Mouse (Mus musculus) heart, adult 11 months (tissue): Measurements from ENCODE around the gene Ccdc88a.
"Not testable (repeated sequence)": the region's sequence is repeated elsewhere in the genome, so short reads cannot be mapped to it uniquely, and the experiment has no call there.

ENCODE experiments used
- DNase-seq: peaks from one replicate; pipeline ENCODE4 v3.0.0; 2022

Ccdc88a gene

DNA sequence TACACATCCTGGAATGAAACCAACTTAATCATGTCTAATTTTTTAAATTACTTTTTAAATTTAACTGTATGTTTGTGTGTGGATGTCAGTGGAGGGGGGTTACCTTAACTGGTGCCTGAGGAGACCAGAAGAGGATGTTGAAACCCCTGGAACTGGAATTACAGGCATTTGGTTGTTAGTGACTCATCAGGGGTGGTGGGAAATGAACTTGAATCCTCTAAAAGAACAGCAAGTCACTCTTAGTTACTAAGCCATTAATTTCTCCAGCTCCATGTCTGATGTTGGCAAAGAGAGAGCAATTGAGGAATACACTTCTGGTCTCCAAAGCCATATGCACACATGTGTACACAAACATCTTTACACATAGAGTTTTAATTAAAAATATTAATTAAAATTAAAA is 101.2 kb downstream of the Ccdc88a start:
- no peak for DNase-seq

DNA sequence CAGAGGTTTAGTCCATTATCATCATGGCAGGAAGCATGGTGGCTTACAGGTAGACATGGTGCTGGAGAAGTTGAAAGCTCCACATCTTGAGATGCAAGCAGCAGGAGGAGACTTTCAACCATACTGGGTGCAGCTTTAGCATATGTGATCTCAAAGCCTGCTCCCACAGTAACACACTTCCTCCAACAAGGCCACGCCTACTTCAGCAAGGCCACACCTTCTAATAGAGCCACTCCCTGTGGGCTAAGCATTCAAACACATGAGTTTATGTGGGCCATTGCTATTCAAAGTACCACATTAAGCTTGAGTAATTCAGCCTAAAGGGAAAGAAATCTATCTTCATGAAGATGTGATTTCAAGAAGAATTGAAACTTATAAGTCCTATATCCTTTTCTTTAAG is 119.7 kb downstream of the Ccdc88a start:
- no peak for DNase-seq

DNA sequence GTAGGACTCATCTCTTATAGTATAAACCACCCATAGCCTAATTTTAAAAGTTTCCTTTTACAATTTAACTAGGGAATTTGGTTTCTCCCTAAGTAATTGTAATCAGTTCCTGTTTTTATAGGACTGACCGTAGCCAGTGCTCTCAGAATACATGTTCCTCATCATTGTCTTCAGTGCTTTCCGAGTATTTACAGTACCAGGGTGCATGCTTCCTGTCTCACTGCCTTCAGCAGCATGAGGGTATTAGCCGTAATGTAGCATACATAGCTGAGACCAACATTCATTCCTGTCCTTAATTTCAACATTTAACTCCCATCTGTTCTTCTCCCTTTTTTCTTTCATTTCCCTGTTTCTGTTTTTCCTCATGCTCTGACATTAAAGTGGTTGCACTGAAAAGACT is 123.5 kb downstream of the Ccdc88a start:
- DNase-seq, result no peak

DNA sequence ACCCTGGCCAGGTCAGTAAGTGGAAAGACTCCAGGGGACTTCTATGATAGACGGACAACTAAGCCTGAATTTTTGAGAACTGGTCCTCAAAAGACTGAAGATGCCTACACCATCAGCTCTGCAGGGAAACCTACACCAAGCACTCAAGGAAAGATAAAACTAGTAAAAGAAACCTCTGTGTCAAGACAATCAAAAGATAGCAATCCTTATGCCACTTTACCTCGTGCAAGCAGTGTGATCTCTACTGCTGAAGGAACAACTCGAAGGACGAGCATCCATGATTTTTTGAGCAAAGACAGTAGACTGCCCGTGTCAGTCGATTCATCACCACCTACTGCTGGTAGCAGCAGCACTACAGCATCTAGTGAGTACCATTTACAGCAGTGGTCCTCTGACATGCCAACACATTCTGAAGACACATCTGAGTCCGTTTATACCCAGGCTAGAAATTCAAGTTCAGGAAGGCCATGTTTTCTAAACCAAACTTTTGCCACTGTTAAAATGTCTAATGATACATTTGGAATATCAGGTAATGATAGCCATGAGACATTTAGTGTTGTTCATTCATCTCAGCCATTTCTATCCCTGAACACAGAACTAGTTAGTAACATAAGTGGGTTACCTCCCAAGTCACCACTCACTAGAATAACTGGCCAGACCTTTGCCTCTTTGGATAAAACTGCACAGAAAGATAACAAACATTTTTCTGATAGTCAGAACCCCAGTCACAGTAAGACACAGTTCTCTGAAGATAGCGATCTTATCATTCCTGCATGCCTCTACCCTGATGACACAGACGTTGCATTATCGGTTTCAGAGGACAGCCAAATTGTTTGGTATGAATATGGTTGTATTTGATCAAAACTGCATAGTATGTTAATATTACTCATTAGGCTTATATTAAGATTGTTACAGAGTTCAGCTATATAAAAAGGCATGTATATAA is 130.8 kb downstream of the Ccdc88a start:
- DNase-seq, result no peak

DNA sequence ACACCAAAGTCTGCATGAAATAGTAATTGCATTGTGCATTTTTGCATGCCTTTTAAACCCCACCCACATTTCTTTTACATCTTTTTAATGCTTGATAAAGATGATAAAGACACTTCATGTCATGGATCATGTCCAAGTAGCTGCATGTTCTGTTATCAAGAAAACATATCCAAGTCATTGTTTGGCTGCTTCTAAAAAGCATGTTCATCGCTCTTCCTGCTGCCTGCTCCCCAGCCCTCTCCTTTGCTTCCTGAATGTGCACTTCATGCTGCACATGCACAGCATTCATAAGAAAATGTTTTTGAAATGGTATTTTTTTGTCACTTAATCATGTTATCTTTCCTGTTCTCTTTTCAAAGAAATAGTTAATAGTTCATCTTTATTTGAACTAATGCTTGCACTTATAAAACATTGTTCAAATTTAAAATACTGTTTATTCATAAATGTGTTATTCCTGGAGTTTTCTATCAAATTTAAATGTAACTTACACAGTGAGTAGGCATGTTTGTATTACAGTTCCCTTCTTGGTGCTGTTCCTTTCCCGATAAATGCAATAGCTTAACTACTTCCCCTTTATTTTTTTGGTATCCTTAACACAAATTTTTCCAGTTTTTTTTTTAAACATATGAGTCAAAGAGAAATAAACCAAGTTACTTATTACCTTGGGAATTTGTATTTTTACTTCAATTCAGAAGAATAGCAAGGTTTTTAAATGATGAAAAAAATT is 131.6 kb downstream of the Ccdc88a start:
- DNase-seq, result no peak

DNA sequence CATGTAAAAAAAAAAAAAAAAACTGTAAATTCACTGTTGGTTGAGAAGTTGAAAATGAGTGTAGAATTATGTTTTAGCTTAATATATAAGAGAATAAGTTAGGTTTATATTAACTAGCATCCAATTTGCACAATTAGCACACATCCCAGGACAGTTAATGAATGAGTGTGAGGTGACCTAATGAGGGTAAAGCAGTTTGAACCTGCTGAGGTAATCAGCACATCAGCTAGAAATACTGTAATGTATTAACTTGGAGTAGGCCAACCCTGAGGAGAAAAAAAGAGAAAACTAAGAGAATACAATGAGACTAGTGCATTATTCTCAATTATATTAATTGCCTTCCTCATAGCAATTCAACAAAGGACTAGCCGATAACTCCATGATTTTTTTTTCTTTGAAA is 136.0 kb downstream of the Ccdc88a start:
- DNase-seq, result no peak

DNA sequence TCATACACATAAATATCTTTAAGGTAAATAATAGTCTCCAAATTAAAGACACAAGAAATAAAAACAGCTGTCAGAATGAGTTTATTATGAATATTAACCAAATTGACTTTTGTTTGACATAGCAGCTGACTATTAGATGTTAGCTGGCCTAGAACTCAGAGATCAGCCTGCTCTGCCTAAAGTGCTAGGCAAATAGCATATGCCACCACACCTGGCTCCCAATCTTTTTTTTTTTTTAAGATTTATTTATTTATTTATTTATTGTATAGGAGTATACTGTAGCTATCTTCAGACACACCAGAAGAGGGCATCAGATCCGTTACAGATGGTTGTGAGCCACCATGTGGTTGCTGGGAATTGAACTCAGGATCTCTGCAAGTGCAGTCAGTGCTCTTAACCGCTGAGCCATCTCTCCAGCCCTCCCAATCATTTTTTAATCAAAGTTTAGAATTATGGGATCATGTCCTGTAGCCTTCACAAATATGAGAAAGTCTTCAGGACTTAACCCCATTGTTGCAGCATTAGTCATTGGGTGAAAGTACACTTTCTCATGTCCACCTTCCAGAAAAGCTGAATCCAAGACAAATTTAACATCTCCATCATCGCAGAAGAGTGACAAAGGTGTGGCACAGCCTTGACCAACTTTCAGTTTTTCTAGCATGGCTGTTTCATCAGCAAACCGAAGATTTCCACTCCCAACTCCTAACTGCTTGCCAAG is 139.5 kb downstream of the Ccdc88a start:
- DNase-seq, result no peak

DNA sequence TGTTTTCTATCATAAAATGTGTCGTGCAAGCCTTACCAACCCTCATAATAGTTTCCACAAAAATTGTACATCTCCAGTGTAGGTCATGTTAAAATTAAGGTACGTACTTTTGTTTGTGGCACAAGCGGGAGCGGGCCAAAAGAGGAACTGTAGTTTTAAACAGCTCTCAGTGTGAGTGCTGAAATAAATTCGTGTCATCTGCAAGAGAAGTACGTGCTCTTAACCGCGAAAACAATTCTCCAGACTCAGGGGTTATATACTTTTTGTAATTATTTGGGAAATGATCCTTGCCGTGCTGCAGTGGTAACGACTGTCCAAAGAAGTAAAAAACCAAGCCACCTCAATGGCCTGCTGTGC is 140.8 kb downstream of the Ccdc88a start:
- DNase-seq, result no peak

DNA sequence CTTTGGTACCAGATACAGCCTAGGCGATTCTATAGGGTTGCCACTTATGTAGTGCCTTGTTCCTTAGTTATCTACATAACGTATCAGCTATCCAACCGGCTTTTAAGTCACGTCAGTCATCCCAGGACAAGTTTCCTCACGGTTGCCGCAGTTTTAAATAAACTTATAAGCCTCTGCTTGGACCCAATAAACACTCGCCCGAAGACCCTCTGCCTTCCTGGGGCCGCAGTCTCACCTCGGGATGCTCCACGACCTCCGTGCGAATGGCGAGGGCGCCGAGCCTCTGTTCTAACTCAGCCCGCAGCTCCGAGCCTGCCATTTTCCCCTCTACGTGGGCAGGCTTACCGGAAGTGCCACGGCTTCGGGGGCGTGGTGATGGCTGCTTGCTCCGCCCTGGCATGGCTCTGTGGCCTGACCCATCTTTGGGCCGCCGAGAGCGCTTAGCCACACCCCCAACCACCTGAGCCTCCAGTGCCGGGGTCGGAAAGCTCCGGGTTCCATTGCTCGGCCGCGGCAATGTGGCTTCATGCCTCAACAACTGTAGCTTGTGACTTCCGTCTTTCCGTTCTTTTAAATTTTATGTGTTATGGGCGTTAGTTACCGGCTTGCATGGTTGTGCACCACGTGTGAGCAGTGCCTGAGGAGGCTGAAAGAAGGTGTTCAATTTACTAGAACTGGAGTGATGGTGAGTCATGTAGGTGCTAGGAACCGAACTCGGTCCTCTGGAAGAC is 141.4 kb downstream of the Ccdc88a start, which contains the start of gene Prorsd1:
Gene Prorsd1, minus strand, starts transcription at position 352 of the 731 bp plus-strand sequence.
- DNase-seq, result peak; percentile 99

DNA sequence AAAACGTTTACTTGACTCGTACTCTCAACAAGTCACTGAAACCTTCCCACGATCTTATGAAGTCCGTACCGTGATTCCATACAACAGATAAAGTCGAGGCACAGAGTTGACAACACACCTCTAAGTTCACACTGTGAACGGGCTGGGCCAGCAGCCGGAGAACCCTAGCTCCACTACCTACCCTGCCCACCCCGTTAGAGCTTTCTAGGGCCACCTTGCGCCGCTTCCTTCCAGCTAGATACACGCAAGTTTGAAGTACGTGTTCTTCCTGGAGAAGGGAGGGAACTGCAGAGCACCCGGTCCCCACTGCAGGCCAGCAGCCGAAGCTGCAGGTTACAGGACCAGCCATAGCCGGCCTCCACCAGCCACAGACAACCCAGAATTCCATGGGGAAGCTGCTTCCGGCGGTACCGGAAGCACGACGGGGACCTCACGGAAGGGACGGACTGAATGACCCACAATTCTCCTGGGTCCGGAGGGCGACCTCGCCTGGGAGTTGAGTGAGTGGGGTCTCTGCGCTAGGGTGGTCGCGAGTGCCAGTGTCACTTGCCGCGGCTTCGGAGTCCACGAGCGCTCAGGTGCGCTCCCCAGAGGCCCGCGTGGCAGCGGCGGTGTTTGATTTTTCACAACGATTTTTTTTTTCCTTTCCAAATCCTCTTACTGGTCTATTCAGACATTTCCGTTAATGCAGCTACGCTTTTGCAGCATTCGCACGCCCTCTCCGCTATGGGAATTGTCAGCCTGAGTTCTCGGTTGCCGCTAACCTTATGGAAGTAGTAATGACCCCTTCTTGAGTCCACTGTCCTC is 152.7 kb downstream of the Ccdc88a start, which contains the start of gene Mtif2:
Gene Mtif2, plus strand, starts transcription at position 421 of the 807 bp plus-strand sequence.
- peak; percentile 99 for DNase-seq

DNA sequence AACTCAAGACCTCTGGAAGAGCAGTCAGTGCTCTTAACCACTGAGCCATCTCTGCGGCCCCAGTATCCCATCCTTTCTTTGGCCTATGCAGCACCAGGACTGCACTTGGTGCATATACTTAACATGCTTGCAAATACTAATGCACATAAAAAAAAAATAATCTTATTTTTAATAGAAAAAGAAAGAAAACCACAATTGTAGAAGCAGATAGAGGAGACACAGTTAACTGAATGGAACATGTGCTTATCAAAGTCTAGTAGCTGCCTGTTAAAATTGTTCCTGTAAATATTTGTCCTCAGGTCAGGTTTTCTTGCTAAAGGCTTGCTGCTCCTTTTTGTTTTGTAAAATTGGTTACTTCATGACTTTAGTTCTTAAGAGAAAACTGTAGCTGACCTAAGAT is 164.7 kb downstream of the Ccdc88a start:
- no peak for DNase-seq

DNA sequence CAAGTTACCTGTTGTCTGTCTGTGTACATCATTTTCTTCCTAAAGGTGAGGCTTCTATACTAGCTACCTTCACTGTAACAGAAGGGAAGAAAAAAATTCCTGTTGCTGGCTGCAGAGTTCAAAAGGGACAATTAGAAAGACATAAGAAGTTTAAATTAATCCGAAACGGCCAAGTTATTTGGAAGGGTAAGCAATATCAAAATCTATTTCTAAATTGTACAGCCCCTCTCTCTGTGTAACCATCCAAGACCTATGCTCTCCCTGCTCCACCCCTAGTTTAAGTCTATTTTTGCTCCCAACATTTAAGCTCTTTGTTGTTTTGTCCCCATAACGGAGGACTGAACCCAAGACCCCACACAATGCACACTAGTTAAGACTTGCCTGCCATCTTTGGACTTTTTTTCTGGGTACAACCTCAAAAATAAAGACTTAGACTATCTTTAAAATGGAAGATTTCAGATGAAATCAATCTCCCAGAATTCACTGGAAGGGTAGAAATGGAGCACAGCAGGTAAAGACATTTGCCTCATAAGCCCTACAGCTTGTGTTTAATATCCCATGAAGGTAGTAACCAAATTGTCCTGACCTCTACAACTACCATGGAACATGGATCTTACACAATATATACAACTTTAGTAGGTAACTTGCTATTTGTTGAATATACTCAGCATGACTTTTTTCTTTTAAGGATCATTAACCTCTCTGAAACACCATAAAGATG is 170.9 kb downstream of the Ccdc88a start:
- DNase-seq, result no peak

DNA sequence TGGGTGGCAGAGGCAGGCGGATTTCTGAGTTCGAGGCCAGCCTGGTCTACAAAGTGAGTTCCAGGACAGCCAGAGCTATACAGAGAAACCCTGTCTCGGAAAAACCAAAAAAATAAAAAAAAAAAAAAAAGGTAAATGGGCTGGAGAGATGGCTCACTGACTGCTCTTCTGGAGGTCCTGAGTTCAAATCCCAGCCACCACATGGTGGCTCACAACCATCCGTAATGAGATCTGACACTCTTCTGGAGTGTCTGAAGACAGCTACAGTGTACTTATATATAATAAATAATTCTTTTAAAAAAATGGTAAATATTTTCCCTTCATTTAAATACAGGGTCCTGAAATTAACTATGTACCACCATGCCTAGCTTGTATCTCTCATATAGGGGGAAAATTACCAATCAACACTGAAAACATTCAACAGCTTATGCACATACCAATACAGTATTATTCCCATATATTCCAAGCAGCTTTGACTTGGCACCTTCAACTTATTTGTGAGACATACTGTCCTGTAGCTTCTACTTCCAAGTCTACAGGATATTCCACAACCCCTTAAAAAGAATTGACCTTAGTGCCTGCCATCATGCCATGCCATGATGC is 171.8 kb downstream of the Ccdc88a start:
- not testable (repeated sequence) for DNase-seq

DNA sequence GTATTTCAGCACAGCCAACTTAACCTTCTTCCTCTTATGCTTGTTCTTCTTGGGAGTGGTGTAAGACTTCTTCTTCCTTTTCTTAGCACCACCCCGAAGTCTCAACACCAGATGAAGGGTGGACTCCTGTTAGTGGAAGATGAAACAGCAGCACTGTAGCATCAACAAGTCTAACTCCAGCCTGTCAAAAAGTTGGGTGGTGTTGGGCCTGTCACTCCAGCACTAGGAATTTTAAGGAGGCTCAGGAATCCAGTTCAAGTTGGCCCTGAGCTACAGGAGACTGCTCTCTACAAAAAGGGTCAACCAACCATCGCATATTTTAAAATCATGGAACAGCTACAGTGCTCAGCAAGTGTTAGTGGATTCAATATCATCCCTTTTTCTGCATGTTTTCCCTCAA is 172.8 kb downstream of the Ccdc88a start:
- not testable (repeated sequence) for DNase-seq

DNA sequence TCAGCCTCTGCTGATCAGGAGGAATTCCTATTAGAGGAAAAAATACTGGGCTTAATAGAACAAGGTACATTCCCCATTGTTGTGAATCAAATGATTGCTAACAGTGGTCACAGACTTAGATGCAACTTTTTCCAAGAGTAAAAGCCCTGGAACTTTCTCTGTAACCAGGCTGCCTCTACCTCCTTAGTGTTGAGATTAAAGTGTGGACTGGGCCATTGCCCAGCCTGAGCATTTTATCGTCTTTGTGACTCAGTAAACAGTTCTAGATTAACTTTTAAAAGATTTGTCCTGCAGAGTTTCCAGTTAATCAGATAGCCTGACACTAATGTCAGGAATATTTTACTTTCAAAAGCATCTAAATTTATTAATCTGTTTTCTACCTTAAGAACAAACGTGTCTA is 173.3 kb downstream of the Ccdc88a start:
- DNase-seq, result no peak

DNA sequence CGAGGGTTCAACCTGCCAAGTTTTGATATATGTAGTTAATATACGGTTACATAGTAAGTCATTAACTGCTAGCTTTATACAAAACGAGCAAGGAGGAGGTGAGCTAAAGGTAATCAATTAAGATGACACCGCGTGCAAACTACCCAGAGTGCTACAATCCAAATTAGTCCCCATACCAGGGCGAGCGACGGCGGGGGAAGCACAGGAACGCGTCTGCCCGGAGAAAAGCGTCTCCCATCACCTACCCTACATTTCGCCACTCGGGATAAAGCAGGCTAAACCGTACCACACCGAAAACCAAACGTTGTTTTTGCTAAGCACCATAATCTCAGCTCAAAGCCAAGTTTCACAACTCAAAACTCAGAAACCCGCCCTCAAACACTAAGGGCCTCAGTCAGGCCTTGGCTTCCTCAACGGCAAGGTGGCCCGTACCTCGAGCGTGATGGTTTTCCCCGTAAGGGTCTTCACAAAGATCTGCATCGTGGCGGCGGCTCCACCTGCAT is 173.8 kb downstream of the Ccdc88a start:
- no peak for DNase-seq

DNA sequence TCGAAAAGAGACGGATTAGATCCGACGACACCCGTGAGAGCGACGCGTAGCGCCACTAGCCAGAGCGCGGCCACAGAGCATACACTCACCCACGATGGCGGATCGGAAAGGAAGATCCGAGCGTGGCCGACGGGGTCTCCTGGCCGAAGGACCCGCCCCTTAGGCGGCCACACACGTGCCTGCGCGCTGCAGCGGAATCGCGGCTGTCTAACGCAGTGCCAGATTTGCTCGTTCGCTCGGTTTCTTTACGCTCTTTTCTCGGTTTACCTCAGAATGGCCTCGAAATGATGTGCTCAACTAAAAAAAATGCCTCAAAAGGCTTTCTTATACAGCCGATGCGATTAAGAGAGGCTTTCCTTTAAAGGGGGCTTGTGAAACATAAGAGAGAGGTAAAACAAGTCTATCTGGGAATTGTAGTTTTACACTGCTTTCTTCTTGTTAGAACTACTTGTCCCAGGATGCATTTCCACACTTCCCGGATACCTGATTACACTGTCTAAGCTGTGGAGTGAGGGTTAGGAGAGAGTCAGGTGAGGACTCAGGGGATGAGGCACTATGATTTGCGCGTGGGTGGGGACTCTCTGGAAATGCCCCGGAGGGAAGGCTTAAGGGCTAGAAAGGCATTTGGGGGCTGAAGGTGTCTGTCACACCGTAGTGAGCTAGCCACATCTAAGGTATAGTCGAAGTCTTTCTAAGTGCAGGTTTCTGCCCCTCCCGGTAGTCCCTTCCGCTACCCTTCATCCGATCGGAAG is 174.5 kb downstream of the Ccdc88a start, which contains the start of the genes Clhc1 and Rps27a:
Gene Clhc1, plus strand, starts transcription at position 199 of the 752 bp plus-strand sequence.
Gene Rps27a, minus strand, starts transcription at position 358 of the 752 bp plus-strand sequence.
- DNase-seq, result peak; percentile 99

DNA sequence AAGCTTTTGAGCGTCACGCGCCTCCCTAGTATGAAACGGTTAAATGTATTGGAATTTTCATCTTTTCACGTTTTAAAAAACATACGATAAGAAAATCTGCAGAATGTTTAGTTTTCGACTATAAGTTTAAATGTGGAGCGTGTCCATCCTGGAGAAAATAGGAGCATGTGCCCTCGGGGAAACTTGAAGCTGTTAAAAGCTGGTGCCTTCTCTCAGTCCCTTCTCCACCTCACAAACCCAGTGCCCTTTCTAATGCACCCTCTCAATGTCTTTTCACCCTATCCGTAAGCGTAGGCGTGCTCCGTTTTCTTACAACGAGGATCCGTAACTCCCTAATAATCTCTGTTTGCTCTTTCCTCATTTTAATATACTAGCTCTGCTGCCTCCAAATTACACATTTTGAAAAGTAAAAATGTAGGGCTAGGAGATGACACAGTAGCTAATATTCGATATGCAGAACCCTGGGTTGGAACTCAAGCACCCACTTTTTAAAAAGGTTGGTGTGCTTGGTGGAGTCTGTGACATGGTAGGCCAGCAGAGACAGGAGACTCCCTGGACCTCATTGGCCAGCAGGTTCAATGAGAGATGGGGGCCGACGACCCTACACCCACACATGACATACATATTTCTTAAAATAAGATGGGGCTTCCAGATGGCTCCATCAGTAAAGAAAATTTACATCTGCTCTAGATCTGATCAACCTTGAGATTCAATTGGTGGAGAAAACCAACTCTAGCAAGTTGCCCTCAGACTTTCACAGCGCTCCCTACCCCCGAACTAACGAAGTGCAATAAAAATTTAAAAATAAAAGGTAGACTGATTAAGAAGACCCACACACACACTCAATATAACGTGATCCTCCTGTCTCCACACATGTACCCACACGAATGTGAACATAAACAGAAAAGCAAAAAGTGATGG is 175.3 kb downstream of the Ccdc88a start:
- no peak for DNase-seq
